Mouse (Mus musculus): ENCODE measurements around the gene 2310011J03Rik. TPM values are rescaled to one million over a fixed set of nuclear protein-coding genes. Genes with fewer than 3 reads are reported as not detected.
A peak's percentile ranks its signal among the peaks of the same experiment; 100 is the strongest.

The 2310011J03Rik gene
- polyA plus RNA-seq (2014; fragmentation: Nextera tagmentation; extraction: Ambion mirVana), result 21.3 and 23.8 TPM in 2 replicates

DNA sequence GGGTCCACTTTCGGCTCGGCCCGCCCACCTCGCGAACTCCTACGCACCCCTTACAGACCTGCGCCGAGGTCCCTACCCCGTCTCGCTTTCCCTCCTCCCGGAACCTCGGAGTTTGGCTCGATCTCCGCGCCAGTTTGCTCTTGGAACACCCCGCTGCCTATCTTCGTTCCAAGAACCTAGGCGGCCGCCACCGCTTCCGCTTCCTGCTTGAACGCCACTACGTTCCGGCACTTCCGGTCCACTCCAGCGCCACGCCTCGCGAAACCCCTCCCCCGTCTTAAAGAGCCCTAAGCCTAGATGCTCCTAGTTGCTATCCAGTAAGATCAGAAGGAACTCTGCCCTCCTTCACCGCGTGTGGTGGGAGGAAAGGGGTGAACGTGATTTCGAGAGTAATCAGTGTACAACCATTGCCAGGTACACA is at the start of gene 2310011J03Rik:
Gene 2310011J03Rik (minus strand): TSS at position 198 of the 421 bp plus-strand sequence.
- Histone ChIP-seq H3K36me3 (ENCODE audit: control insufficient read depth, insufficient read depth, low read length) (peaks cover 29% of the 10 kb centered on the region), H3K27ac (ENCODE audit: low read depth, low read length) (peak within 1 kb of the TSS; percentile 16; the same call in 1 of the 2 replicates), H3K4me3 (ENCODE audit: low read depth, low read length) (peak within 1 kb of the TSS; percentile 62), H3K4me1 (ENCODE audit: control insufficient read depth, insufficient read depth, low read length) (peaks cover 21% of the 10 kb centered on the region), H3K4me2 (ENCODE audit: low read depth, low read length) (peak within 1 kb of the TSS; percentile 98), H3K27me3 (ENCODE audit: control insufficient read depth, insufficient read depth, low read length) (no peaks in the 10 kb centered on the region), H3K9me3 (ENCODE audit: control insufficient read depth, low read length) (no peaks in the 10 kb centered on the region), H3K9ac (replicated peaks; ENCODE audit: low read depth, low read length) (peak within 1 kb of the TSS; percentile 66)
- peak; percentile 70; the same call in 1 of the 2 replicates for ATAC-seq (ENCODE audit: low read depth)
- WGBS, result under 1% methylated on average over 34 of the region's 34 CpGs

DNA sequence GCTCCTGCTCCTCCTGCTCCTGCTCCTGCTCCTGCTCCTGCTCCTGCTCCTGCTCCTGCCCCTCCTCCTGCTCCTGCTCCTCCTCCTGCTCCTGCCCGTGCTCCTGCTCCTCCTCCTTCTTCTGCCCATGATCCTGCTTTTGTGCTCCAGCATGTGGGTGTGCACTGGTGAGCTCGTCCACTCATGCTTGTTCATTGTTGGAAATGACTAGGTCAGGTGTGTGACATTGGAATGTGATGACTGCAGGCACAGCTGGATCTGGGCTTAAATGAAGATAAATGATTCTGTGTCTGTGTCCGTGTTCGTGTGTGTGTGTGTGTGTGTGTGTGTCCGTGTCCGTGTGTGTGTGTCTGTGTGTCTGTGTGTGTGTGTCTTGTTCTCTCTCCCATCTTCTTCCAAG is 48.1 kb upstream of the 2310011J03Rik start:
- H3K4me3 ChIP-seq (ENCODE audit: low read depth, low read length), result no peak overlapping the region
- ATAC-seq (ENCODE audit: low read depth), result no peak
- no peaks in the 10 kb centered on the region for H3K9me3 ChIP-seq (ENCODE audit: control insufficient read depth, low read length)
- 87% methylated on average over 6 of the region's 6 CpGs for WGBS
- no peak overlapping the region for H3K4me2 ChIP-seq (ENCODE audit: low read depth, low read length)
- no peaks in the 10 kb centered on the region for H3K36me3 ChIP-seq (ENCODE audit: control insufficient read depth, insufficient read depth, low read length)
- H3K4me1 ChIP-seq (ENCODE audit: control insufficient read depth, insufficient read depth, low read length), result no peaks in the 10 kb centered on the region; the same call in 1 of the 2 replicates
- H3K27me3 ChIP-seq (ENCODE audit: control insufficient read depth, insufficient read depth, low read length), result no peaks in the 10 kb centered on the region
- H3K27ac ChIP-seq (ENCODE audit: low read depth, low read length), result no peak overlapping the region
- H3K9ac ChIP-seq (replicated peaks; ENCODE audit: low read depth, low read length), result no peak overlapping the region

DNA sequence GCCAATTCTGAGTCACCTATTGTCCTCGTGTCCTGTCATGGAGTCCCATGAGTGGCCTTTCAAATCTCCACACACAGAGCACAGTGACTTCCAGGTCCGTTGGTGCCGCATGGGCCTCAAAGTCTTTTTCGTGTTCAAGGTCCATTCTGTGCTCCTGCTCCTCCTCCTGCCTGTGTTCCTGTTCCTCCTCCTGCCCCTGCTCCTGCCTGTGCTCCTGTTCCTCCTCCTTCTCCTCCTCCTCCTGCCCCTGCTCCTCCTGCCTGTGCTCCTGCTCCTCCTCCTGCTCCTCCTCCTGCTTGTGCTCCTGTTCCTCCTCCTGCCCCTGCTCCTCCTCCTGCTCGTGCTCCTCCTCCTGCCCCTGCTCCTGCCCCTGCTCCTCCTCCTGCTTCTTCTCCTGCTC is 47.6 kb upstream of the 2310011J03Rik start:
- 65% methylated on average over 5 of the region's 5 CpGs for WGBS
- no peaks in the 10 kb centered on the region for H3K27me3 ChIP-seq (ENCODE audit: control insufficient read depth, insufficient read depth, low read length)
- H3K9ac ChIP-seq (replicated peaks; ENCODE audit: low read depth, low read length), result no peak overlapping the region
- no peak overlapping the region for H3K27ac ChIP-seq (ENCODE audit: low read depth, low read length)
- H3K4me3 ChIP-seq (ENCODE audit: low read depth, low read length), result no peak overlapping the region
- H3K4me1 ChIP-seq (ENCODE audit: control insufficient read depth, insufficient read depth, low read length), result no peaks in the 10 kb centered on the region; the same call in 1 of the 2 replicates
- H3K36me3 ChIP-seq (ENCODE audit: control insufficient read depth, insufficient read depth, low read length), result no peaks in the 10 kb centered on the region
- no peak for ATAC-seq (ENCODE audit: low read depth)
- no peak overlapping the region for H3K4me2 ChIP-seq (ENCODE audit: low read depth, low read length)
- H3K9me3 ChIP-seq (ENCODE audit: control insufficient read depth, low read length), result no peaks in the 10 kb centered on the region

DNA sequence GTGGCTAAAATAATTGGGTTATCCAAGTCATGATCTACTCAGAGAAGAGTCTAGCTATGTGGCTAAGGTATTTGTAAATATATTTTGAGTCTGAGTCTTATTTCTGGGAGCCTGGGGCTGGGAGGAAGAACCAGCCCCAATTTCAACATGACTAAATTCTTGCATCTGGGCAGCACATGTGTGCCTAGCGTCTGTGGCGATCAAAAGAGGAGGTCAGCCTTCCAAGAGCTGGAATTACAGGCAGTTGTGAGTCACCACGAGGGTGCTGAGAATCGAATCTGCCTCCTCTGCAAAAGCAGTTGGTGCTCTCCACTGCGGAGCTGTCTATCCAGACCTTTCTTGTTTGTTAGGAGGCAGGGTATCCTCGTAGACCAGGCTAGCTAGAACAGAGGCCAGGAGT is 45.4 kb upstream of the 2310011J03Rik start:
- H3K27ac ChIP-seq (ENCODE audit: low read depth, low read length), result no peak overlapping the region
- no peak overlapping the region for H3K4me2 ChIP-seq (ENCODE audit: low read depth, low read length)
- ATAC-seq (ENCODE audit: low read depth), result no peak
- H3K9me3 ChIP-seq (ENCODE audit: control insufficient read depth, low read length), result no peaks in the 10 kb centered on the region
- H3K4me1 ChIP-seq (ENCODE audit: control insufficient read depth, insufficient read depth, low read length), result no peaks in the 10 kb centered on the region
- H3K9ac ChIP-seq (replicated peaks; ENCODE audit: low read depth, low read length), result no peak overlapping the region
- 67% methylated on average over 6 of the region's 6 CpGs for WGBS
- H3K36me3 ChIP-seq (ENCODE audit: control insufficient read depth, insufficient read depth, low read length), result no peaks in the 10 kb centered on the region
- H3K4me3 ChIP-seq (ENCODE audit: low read depth, low read length), result no peak overlapping the region
- H3K27me3 ChIP-seq (ENCODE audit: control insufficient read depth, insufficient read depth, low read length), result no peaks in the 10 kb centered on the region

DNA sequence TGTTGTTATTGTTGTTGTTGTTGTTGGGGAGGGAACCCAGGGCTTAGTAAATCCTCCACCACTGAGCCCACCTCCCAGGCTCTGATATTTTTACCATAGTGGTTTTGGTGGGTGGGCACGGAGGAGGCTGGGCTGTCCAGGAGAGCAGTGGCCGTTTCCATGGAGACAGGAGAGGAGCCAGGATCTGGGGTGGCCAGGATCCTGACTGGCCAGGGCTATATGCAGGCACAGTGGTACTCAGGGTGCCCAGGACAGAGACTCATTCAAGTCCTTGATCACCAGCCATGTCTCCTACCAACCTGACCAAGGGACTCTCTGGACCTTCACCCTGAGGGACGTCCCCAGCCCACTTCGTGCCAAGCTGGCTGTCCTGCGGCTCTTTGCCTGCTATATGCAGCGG is 43.4 kb upstream of the 2310011J03Rik start:
- Histone ChIP-seq H3K4me3 (ENCODE audit: low read depth, low read length) (no peak overlapping the region), H3K4me2 (ENCODE audit: low read depth, low read length) (no peak overlapping the region), H3K27ac (ENCODE audit: low read depth, low read length) (no peak overlapping the region), H3K27me3 (ENCODE audit: control insufficient read depth, insufficient read depth, low read length) (peaks cover under 1% of the 10 kb centered on the region; the same call in 1 of the 2 replicates), H3K9ac (replicated peaks; ENCODE audit: low read depth, low read length) (no peak overlapping the region), H3K36me3 (ENCODE audit: control insufficient read depth, insufficient read depth, low read length) (no peaks in the 10 kb centered on the region), H3K9me3 (ENCODE audit: control insufficient read depth, low read length) (no peaks in the 10 kb centered on the region), H3K4me1 (ENCODE audit: control insufficient read depth, insufficient read depth, low read length) (no peaks in the 10 kb centered on the region)
- WGBS, result 35% methylated on average over 6 of the region's 6 CpGs
- no peak for ATAC-seq (ENCODE audit: low read depth)

DNA sequence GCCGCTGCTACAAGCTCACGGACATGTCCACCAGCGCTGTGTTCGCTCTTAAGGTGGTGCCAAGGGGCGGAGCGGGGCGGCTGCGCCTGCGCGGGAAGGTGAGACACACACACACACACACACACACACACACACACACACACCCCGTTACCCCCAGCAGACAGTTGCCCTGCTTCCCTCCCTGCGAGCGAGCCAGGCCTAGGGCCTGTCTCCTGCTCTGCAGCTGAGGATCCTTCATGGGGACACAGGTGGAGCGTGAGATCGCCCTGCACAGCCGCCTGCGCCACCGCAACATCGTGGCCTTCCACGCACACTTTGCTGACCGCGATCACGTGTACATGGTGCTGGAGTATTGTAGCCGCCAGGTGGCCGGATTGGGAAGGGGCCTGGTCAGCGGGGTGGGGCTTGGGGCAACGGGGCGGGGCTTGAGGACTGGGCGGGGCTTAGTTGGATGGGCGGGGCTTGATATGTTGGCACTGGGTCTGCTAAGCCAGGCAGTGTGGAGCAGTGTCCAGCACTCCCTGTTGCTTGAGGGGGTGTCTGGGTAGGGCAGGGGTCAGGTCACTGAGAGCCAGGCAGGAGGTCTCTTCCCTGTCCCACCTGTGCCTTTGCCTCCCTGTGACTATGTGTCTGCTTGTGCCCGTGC is 37.8 kb upstream of the 2310011J03Rik start:
- peaks cover 41% of the 10 kb centered on the region for H3K27me3 ChIP-seq (ENCODE audit: control insufficient read depth, insufficient read depth, low read length)
- no peak overlapping the region for H3K27ac ChIP-seq (ENCODE audit: low read depth, low read length)
- peak overlapping the region; percentile 11; the same call in 1 of the 2 replicates for H3K9ac ChIP-seq (replicated peaks; ENCODE audit: low read depth, low read length)
- peak overlapping the region; percentile 43 for H3K4me2 ChIP-seq (ENCODE audit: low read depth, low read length)
- H3K36me3 ChIP-seq (ENCODE audit: control insufficient read depth, insufficient read depth, low read length), result no peaks in the 10 kb centered on the region
- H3K4me3 ChIP-seq (ENCODE audit: low read depth, low read length), result peak overlapping the region; percentile 22
- peak; percentile 49; the same call in 1 of the 2 replicates for ATAC-seq (ENCODE audit: low read depth)
- H3K4me1 ChIP-seq (ENCODE audit: control insufficient read depth, insufficient read depth, low read length), result peaks cover 10% of the 10 kb centered on the region; the same call in 1 of the 2 replicates
- 7% methylated on average over 28 of the region's 31 CpGs for WGBS
- H3K9me3 ChIP-seq (ENCODE audit: control insufficient read depth, low read length), result no peaks in the 10 kb centered on the region

DNA sequence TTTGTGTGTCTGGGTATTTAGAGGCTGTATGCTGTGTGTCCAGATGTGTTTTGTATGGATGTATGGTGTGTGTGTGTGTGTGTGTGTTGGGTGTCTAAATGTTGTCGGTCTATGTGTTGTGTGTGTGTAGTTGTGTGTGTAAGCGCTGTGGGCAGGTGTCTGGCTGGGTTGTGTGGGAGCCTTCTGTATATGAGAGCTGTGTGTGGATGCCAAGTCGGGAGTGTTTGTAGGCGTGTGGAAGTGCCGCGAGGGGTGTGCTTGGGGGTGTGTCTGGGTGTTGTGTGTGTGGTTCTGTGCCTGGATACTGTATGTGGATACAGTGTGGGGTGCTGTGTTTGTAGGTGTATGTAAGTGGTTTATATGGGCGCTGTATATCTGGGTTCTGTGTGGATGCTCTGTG is 37.0 kb upstream of the 2310011J03Rik start:
- H3K4me3 ChIP-seq (ENCODE audit: low read depth, low read length), result no peak overlapping the region; the same call in 1 of the 2 replicates
- WGBS, result 31% methylated on average over 7 of the region's 7 CpGs
- H3K27ac ChIP-seq (ENCODE audit: low read depth, low read length), result no peak overlapping the region
- H3K4me1 ChIP-seq (ENCODE audit: control insufficient read depth, insufficient read depth, low read length), result peaks cover 10% of the 10 kb centered on the region; the same call in 1 of the 2 replicates
- no peaks in the 10 kb centered on the region for H3K36me3 ChIP-seq (ENCODE audit: control insufficient read depth, insufficient read depth, low read length)
- ATAC-seq (ENCODE audit: low read depth), result no peak
- no peaks in the 10 kb centered on the region for H3K9me3 ChIP-seq (ENCODE audit: control insufficient read depth, low read length)
- H3K27me3 ChIP-seq (ENCODE audit: control insufficient read depth, insufficient read depth, low read length), result peaks cover 46% of the 10 kb centered on the region
- peak overlapping the region; percentile 43 for H3K4me2 ChIP-seq (ENCODE audit: low read depth, low read length)
- no peak overlapping the region for H3K9ac ChIP-seq (replicated peaks; ENCODE audit: low read depth, low read length)

DNA sequence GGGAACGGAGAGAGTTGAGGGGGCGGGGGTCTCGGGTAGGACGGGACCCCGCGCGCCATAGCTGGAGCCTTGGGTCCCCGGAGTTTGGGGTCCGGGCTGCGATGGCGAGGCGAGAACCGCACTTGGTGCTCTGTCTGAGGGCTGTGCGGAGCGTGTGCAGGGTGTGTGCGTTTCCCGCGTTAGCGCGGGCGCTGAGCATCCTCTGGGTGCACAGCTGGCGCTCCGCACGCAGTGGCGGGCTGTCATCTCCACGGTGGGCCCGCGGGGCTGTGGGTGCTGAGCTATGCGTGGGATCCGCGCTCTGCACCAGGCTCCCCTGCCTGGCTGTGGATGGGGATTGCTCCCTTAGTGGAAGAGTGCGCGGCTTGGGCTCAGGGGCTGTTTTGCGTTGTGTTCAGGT is 36.4 kb upstream of the 2310011J03Rik start:
- 0 out of 2 replicates have a peak, but pooled peaks have one; percentile 14 for ATAC-seq (ENCODE audit: low read depth)

DNA sequence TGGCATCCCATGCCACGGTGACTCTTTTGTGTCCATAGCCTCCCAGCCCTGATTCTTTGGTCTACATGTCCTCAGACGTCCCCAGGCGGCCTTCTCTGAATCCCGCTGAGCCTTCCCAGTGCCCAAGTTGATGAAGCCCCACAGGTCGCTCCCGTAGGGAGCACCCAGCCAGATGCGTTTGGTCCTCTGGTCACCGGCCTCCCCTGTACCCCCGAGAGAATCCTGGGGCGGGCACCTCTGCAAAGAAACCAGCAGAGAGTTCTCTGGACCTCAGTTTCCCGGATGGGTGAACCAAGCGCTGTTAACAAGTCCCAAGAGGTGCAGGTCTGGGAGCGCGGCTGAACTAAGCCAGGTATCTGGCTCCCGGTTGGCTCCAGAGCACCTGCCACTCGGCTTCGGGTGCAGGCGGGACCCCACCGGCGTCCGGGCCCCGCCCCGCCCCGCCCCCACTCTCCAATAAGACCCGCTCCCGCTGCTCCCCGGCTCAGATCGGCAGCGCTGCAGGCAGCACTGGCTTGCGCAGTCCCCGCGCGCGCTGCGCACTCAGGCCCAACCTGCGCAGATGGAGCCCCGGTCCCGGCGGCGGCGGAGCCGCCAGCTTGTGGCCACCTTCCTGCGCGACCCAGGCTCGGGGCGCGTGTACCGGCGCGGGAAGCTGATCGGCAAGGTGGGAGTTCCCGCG is 35.8 kb upstream of the 2310011J03Rik start, which contains the start of gene Plk5:
Gene Plk5 (plus strand): TSS at position 459 of the 682 bp plus-strand sequence.
- Histone ChIP-seq H3K36me3 (ENCODE audit: control insufficient read depth, insufficient read depth, low read length) (no peaks in the 10 kb centered on the region), H3K9ac (replicated peaks; ENCODE audit: low read depth, low read length) (no peak within 1 kb of the TSS; the same call in 1 of the 2 replicates), H3K27ac (ENCODE audit: low read depth, low read length) (no peak within 1 kb of the TSS), H3K9me3 (ENCODE audit: control insufficient read depth, low read length) (no peaks in the 10 kb centered on the region), H3K4me1 (ENCODE audit: control insufficient read depth, insufficient read depth, low read length) (peaks cover 10% of the 10 kb centered on the region; the same call in 1 of the 2 replicates), H3K4me3 (ENCODE audit: low read depth, low read length) (peak within 1 kb of the TSS; percentile 26), H3K4me2 (ENCODE audit: low read depth, low read length) (peak within 1 kb of the TSS; percentile 48), H3K27me3 (ENCODE audit: control insufficient read depth, insufficient read depth, low read length) (peaks cover 46% of the 10 kb centered on the region)
- ATAC-seq (ENCODE audit: low read depth), result no peak; the same call in 1 of the 2 replicates
- WGBS, result under 1% methylated on average over 51 of the region's 53 CpGs

More for the DNA sequence above, 36.4 kb upstream of the 2310011J03Rik start:
- H3K9me3 ChIP-seq (ENCODE audit: control insufficient read depth, low read length), result no peaks in the 10 kb centered on the region
- H3K27ac ChIP-seq (ENCODE audit: low read depth, low read length), result no peak overlapping the region
- H3K27me3 ChIP-seq (ENCODE audit: control insufficient read depth, insufficient read depth, low read length), result peaks cover 46% of the 10 kb centered on the region
- peak overlapping the region; percentile 26 for H3K4me3 ChIP-seq (ENCODE audit: low read depth, low read length)
- no peaks in the 10 kb centered on the region for H3K36me3 ChIP-seq (ENCODE audit: control insufficient read depth, insufficient read depth, low read length)
- peaks cover 10% of the 10 kb centered on the region; the same call in 1 of the 2 replicates for H3K4me1 ChIP-seq (ENCODE audit: control insufficient read depth, insufficient read depth, low read length)
- peak overlapping the region; percentile 48 for H3K4me2 ChIP-seq (ENCODE audit: low read depth, low read length)
- 1% methylated on average over 33 of the region's 34 CpGs for WGBS
- H3K9ac ChIP-seq (replicated peaks; ENCODE audit: low read depth, low read length), result no peak overlapping the region; the same call in 1 of the 2 replicates
